Mouse (Mus musculus) C2C12 (cell line): ENCODE data around the gene Kif13a.

Source experiments
- CTCF ChIP-seq: IDR thresholded peaks from one replicate; pipeline ENCODE4 v1.5.1; 2011; ENCODE audit not compliant: control insufficient read depth, insufficient read depth, insufficient read length
- FOSL1 ChIP-seq: IDR thresholded peaks from one replicate; pipeline ENCODE4 v1.8.0; 2011; ENCODE audit warnings: mild to moderate bottlenecking, low read length; ENCODE audit not compliant: poor library complexity, insufficient read depth, severe bottlenecking
- MAX ChIP-seq: IDR thresholded peaks from one replicate; pipeline ENCODE4 v1.6.1; 2011; ENCODE audit warnings: mild to moderate bottlenecking, control low read depth
- MYOG ChIP-seq: IDR thresholded peaks from one replicate; pipeline ENCODE4 v1.6.1; 2011; ENCODE audit not compliant: control insufficient read depth, insufficient read length; ENCODE audit errors: extremely low read depth
- USF1 ChIP-seq: IDR thresholded peaks from one replicate; pipeline ENCODE4 v1.6.1; 2011; ENCODE audit warnings: low read depth, mild to moderate bottlenecking, control low read depth, moderate library complexity

GRCm38 (mm10) chr13:46883976-46884375 lies 45.7 kb downstream of the Kif13a start:
- no peak for TF ChIP-seq CTCF
- no peak for TF ChIP-seq USF1
- TF ChIP-seq FOSL1, result no peak
- TF ChIP-seq MAX, result no peak
- TF ChIP-seq MYOG, result no peak
